Mouse (Mus musculus) bone marrow macrophage, adult 2 months (primary cell): ENCODE results near the gene Vegfb. TPM values are rescaled to one million over a fixed set of nuclear protein-coding genes. Genes with fewer than 3 reads are reported as not detected.

Experiments used
- H3K27ac ChIP-seq: 2 replicates; pipeline ENCODE4 v1.5.1; 2012; ENCODE audit warnings: low read depth, low read length; ENCODE audit not compliant: insufficient read depth
- H3K4me1 ChIP-seq: 2 replicates; pipeline ENCODE4 v1.6.1; 2012; ENCODE audit warnings: low read length; ENCODE audit not compliant: control insufficient read depth, insufficient read depth
- H3K4me3 ChIP-seq: 2 replicates; pipeline ENCODE4 v1.5.1; 2012; ENCODE audit warnings: mild to moderate bottlenecking, low read length, moderate library complexity; ENCODE audit not compliant: insufficient read depth
- CTCF ChIP-seq: IDR thresholded peaks from 2 replicates; pipeline ENCODE4 v1.5.1; 2012; ENCODE audit warnings: low read depth, mild to moderate bottlenecking, low read length, moderate library complexity
- POLR2A ChIP-seq: IDR thresholded peaks from 2 replicates; pipeline ENCODE4 v1.6.1; 2012; ENCODE audit warnings: mild to moderate bottlenecking, low read depth, low read length, borderline replicate concordance
- polyA plus RNA-seq: library from polyadenylated mRNA; stranded (reverse); fragments of >200 nt; gene quantifications from 2 replicates; pipeline ENCODE4 v1.2.4, GENCODE M21; 2012; ENCODE audit not compliant: missing spikeins, insufficient read depth, insufficient read length

Gene Vegfb
- polyA plus RNA-seq, 1 experiment, result 30.1 TPM

DNA sequence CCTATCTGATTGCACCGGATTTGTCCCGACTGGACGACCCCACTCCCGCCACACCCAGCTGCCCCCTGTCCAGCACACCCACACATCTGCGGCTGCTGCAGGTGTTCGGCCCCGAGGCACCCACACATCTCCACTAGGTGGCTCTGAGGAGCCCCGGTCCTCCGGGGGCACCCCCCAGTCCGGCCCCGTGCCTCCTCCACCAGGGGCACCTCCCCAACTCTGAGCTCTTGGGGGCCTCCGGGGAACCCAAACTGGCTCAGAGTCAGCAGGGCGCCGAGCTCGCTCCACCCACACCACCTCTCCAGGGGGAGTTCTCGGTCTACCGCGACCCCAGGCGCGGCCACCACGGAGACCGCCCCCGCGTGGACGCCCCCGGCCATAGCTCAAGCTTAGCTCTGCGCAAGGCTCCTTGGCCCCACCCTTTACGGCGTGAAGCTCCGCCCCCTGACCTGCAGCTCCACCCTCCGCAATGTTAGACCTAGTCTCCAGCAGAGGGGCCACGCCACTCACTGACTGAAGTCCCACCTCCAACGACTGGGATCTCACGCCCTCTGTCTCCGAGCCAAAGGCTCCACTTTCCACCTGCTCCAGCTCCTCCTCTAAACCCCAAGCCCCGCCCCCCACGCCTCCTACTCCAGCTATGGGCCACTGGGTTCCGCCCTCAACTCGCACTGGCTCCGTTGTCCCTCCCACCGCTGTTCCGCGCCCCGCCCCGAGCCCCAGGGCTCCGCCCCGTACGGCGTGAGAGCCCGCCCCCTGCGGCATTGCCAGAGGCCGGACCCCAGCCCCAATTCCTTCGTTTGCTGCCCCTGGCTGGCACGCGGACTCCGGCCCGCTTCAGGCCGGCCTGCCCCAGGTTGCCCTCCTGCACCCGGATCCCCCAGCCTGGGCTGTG lies 7.7 kb downstream of the Vegfb start:
- peak overlapping the region; percentile 75 for H3K4me3 ChIP-seq
- peaks cover 18% of the 10 kb centered on the region for H3K4me1 ChIP-seq
- TF ChIP-seq CTCF, result peak; percentile 79
- TF ChIP-seq POLR2A, result no peak
- H3K27ac ChIP-seq, result peak overlapping the region; percentile 81

DNA sequence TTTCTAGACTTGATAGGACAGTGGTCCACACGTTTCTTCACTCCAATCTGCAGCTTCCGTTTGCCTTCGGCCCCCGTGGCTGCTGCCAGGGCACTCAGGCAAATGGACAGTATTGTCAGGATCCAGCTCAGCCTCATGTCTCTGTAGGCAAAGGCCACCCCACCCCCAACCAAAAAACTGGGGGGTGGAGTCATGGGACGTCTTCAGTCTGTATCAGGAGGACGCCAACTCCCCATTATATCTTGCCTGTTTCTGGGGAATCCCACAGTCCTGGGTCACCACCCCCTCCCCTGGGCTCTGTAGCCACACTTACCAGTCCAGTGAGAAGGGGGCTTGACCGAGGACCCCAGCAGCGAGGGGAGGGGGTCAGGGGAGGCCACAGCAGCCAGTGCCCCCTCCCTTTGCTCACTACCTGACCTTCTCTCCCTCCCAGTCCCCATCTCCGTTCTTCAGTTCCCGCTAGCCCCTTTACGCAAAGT lies 8.4 kb downstream of the Vegfb start:
- Histone ChIP-seq H3K27ac (peak overlapping the region; percentile 81), H3K4me1 (peaks cover 18% of the 10 kb centered on the region), H3K4me3 (peak overlapping the region; percentile 74)
- TF ChIP-seq CTCF, result no peak
- no peak for TF ChIP-seq POLR2A

DNA sequence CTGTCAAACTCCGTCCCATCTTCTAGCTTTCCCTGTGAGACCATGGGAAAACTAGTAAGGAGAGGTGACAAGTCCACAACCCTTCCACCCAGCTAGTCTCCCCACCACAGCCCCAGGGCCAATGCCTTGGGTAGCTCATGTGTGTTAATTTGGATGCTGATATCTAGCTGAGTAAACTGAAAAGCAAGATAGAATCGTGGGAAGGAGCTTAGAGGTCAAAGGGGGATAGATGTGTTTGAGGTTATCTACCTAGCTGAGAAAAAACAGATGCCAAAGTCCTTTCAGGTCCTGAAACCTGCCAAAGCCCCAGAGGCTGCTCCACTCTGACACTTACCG lies 8.8 kb downstream of the Vegfb start:
- Histone ChIP-seq H3K27ac (peak overlapping the region; percentile 81), H3K4me3 (peak overlapping the region; percentile 74), H3K4me1 (peaks cover 22% of the 10 kb centered on the region)
- TF ChIP-seq POLR2A, result no peak
- no peak for TF ChIP-seq CTCF

DNA sequence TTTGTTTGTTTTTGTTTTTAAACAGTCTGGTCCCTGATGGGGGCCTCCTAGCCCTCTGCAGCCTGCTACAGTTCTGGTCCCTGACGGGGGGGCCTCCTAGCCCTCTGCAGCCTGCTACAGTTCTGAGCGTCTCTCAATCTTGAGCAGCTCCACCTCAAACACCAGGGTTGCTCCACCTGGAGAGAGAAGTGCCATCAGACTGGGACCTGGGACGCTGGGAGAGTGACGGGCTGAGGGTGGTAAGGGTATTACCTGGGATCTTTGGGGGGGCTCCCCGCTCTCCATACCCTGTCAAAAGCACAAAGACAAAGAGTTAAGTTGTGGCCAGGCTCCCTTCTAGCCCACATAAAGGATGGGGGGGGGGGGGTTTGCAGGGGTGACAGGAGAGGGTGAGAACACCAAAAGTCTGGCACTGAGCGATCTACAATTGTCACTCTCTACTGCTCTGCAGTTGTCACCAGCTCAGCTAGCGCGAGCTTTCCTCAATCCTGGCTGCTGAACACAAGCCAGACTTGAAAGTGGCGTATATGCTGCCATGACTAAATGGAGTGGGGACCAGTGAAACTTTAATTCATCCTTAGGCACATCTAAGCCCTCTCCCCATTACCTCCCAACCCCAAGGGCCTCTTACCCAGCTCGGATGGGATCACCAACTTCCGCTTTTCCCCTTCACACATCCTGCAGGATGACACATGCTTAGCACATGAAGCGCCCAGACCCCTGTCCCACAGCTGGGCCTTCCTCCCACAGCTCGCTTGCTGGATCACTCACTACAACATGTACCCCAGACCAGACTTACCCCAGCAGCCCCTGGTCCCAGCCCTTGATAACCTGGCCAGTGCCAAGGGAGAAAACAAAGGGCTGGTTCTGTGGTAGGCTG lies 9.5 kb downstream of the Vegfb start:
- Histone ChIP-seq H3K4me3 (peak overlapping the region; percentile 74), H3K27ac (peak overlapping the region; percentile 81), H3K4me1 (peaks cover 22% of the 10 kb centered on the region)
- TF ChIP-seq CTCF, result no peak
- no peak for TF ChIP-seq POLR2A

DNA sequence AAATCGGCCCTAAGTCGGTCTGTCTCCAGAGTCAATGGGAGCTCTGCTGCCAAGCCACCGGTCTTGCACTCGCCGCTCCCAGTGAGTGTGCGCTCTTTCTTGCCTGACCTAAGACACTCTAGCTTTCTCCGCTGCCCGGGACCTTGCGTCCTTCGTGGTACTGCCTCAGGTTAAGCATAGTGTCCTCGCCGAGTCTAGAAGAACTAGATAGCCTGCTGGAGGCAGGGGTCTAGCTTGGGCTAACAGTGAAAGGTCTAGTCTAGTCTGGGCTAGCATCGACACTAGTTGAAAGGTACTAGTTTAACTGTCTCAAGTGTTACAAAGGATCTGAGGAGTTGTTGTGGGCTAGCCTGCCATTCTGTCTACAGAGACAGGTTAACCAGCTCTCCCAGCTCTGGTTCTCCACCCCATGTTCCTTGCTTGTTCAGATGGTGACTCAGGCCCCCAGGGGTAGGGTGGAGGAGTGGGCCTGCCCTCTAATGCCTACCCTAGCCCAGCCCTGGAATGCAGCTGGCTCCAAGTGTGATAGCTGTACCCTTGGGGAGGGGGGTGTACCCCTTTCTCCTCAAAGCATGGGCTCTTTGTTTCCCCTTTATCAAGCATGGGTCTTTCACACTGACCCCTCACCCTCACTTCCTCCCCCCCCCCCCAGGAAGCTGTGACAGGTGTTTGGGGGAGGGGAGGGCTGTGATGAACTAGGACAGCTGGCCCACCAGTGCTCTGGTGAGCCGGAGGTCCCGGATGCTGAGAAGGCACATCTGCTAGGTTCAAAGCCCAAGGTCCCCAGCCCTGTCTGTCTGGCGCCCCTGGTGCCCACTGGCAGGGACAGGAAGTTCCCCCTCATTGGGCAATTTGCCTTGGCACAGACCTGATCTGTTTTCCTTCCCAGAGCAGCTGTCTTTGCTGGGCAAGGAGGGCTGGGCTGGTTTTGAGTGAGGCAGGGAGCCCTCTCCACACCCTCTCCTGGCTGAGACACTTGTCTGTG lies 11.6 kb downstream of the Vegfb start, which contains the start of gene Plcb3:
Gene Plcb3, minus strand, starts transcription at position 934 of the 985 bp plus-strand sequence.
- peak within 1 kb of the TSS; percentile 65 for H3K4me3 ChIP-seq
- peaks cover 25% of the 10 kb centered on the region for H3K4me1 ChIP-seq
- peak within 1 kb of the TSS; percentile 64 for H3K27ac ChIP-seq
- TF ChIP-seq CTCF (no peak), POLR2A (no peak)

DNA sequence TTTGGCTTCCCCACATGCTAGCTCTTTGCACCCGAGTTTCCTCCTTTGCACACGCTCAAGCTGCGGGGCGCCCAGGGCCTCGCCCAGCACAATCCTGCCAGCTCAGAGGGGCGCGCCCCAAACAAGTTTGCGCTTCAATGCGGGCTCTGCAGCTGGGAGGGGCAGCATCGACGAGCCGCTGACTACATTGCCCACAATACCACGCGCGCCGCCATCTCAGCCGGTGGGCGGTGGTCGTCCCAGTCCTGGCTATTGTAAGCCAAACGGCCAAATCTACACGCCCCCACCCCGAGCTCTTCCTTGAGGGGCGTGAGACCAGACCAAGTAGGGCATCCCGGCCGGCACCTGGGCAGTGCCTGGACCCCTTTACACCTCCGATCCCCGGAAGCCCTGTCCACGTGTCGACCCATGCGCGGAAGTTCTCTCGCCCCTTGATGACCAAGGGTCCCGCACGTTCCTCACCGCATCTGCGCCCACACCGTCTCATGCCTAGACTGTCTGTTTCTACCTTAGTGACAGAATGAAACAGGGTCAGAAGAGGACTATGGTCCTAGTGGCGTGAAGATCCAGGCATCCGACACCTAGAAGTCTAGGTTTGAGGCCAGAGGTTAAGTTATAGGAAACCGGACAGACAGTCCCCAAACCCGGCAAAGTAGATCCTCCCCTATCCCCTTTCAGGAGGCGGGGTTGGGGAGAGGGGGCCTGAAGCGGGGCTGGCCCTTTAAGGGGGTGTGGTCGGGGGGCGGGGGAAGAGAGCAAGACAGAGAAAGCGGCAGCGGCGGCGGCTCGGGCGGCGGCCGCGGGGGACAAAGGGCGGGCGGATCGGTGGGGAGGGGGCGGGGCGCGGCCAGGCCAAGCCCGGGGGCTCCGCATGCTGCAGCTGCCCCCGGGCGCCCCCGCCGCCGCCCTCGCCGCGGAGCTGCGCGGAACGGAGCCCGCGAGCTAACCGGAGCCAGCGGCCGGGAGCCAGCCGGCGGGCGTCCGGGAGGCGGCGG lies 12.9 kb downstream of the Vegfb start, which contains the start of gene Ppp1r14b:
Gene Ppp1r14b, plus strand, starts transcription at position 758 of the 995 bp plus-strand sequence.
- no peak for TF ChIP-seq CTCF
- no peak for TF ChIP-seq POLR2A
- Histone ChIP-seq H3K4me1 (peaks cover 29% of the 10 kb centered on the region), H3K4me3 (peak within 1 kb of the TSS; percentile 74), H3K27ac (peak within 1 kb of the TSS; percentile 75)

DNA sequence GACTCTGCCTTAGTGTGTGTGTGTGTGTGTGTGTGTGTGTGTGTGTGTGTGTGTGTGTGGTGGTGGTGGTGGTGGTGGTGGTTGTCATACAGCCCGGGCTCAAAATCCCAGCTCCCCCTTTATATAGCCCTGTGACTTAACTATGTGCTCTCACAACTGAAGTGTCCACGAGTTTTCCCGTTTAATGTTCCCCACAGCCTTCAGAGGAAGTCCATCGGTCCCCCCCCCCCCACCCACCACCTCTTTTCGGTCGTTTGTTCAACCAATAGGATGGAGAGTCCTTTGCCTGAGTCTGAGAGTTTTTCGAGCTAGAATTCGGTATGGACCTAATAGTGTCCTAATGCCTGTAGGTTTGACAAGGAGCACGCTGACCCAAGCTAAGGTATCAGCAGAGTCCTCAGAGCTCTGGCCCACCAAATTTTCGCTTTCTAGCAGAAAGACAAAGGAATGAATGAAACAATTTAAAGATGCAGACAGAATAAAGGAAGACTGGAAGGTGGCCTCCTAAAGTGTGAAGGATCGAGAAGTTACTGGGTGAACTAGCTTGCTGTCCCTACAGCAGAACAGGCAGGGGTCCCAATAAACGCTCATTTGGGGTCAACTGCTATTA lies 13.8 kb downstream of the Vegfb start:
- TF ChIP-seq POLR2A (no peak), CTCF (no peak)
- peak overlapping the region; percentile 52 for H3K27ac ChIP-seq
- H3K4me1 ChIP-seq, result peaks cover 29% of the 10 kb centered on the region
- H3K4me3 ChIP-seq, result peak overlapping the region; percentile 74
